Mouse (Mus musculus): ENCODE measurements around the gene Gm29776.

DNA sequence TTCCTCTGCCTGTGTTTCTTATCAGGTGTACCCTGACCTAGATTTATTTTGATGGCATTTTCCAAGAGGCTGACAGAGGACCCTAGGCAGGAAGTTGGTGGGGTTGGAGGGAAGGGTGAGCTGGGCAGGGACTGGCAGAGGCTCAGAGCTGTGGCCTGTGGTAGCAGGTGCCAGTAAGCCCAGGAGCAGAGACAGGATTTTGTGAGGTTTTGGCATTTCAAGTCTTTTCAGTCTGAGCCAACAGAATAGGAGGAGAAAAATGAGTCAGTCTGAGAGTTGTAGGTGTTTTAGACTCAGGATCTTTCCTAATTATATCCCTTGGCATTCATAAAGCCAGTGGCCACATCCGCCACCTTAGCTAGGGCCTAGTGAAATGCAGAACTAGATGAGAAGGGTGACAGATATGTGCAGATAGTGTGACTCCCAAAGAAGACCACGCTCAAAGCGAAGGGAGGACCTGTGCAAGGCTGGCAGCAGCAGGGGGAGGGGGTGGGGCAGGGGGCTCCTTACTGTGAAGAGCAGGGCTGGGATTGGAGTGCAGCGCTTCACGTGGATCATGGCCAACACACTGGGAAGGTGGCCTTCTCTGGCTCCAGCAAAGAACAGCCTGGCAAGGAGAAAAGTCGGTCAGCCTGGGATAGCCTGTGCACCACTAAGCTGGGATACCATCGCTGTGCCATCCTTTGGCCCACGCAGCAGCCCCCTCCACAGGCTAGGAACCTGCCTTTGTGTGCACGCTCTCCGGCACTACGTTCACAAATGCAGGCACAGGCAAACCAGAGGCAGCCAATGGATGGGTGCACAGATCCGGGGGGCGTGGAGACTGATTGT is 30.4 kb upstream of the Gm29776 start:
- no peak for TF ChIP-seq CTCF (conservative IDR thresholded peaks at IDR 0.05; ENCODE audit: low read length)
- no peak for TF ChIP-seq NANOG (IDR thresholded peaks at IDR 0.05; ENCODE audit: borderline replicate concordance, low read length)
